Mouse (Mus musculus) ES-CJ7 (cell line): Measurements from ENCODE around the gene Magi2.

Source experiments
- DNase-seq: peaks from one replicate; pipeline ENCODE4 v3.0.0; 2011; ENCODE audit warnings: low read depth, low spot score

The Magi2 gene

DNA sequence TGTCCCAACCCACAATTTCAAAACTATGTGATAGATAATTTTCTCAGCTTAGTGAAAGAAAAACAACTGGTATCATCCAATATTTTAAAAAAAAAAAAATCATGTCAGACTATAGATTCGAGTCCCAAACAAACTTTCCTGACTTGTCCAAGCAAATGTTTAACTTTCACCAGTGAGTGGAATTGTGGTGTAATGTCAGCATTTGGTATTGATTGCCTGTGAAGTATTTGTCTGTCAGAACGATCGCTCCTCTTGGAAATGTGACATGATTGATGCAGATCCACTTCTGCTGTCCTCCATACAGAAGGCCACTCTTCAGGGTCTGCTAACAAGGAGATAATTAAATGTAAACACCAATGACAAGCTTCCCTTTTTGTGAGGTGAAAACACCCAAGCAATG lies 1362.9 kb downstream of the Magi2 start:
- DNase-seq: no peak

DNA sequence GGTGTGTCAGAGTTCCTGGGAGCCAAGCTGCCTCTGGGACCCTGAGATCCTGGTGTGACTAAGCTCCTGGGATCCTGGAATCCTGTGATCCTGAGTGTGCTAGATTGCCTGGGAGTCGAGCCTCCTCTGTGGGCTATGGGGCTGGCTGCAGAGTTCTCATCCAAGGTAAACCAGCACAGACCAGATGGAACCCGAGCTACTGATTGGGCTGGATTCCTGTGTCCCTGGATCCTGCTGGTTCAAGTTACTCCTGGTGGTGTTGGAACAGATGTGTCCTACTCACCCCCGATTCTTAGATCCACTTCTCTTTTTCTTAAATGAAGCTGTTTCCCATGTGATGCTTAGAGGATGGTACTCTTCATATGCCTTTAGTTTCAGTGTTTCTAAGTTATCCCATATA lies 1371.4 kb downstream of the Magi2 start:
- peak; percentile 35 for DNase-seq

GRCm38 (mm10) chr5:20603756-20604469 lies 1377.1 kb downstream of the Magi2 start:
- DNase-seq: peak; percentile 69

DNA sequence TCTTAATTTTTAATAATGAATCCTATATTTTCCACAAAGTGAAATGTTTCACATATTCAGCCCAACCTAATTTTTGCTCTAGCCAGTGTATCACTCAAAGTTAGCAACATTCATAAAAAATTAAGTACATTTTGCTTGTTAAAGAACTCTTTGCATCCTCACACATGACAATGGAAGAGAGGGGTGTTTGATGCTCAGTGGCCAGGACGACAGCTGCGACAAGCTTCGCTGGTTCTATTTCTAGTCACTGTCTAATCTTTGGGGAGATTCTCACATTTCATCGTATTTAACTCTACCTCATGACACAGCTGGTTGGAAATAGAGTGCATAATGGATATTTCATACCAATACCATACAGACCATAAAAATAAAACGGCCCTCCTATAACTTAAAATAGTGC lies 1379.7 kb downstream of the Magi2 start:
- no peak for DNase-seq

- DNase-seq: no peak
These were observed 1380.7 kb downstream of the Magi2 start for GRCm38 (mm10) chr5:20607503-20607902.

- DNase-seq: no peak
These were observed 1382.5 kb downstream of the Magi2 start for GRCm38 (mm10) chr5:20609206-20609935.

DNA sequence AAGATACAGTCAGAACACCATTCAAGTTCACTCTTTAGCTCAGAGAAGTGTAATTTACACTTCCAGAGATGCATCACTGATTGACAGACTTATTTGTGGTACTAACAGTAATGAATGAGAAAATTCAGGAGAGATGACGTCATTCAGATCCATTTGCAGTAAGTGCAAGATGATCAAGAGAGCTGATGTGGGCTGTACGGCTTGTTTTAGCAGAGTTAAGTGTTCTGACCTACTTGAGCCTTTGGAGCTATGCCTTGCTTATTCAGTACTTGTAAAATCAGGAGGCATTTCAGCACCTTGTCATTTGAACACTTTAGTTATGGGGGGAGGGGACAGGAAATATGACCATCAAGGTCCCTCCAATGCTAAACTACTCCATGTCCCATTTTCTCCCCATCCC lies 1383.8 kb downstream of the Magi2 start:
- DNase-seq: no peak

- DNase-seq: no peak
These were observed 1385.8 kb downstream of the Magi2 start for GRCm38 (mm10) chr5:20612616-20613015.

GRCm38 (mm10) chr5:20614891-20615290 lies 1388.1 kb downstream of the Magi2 start:
- DNase-seq: no peak

DNA sequence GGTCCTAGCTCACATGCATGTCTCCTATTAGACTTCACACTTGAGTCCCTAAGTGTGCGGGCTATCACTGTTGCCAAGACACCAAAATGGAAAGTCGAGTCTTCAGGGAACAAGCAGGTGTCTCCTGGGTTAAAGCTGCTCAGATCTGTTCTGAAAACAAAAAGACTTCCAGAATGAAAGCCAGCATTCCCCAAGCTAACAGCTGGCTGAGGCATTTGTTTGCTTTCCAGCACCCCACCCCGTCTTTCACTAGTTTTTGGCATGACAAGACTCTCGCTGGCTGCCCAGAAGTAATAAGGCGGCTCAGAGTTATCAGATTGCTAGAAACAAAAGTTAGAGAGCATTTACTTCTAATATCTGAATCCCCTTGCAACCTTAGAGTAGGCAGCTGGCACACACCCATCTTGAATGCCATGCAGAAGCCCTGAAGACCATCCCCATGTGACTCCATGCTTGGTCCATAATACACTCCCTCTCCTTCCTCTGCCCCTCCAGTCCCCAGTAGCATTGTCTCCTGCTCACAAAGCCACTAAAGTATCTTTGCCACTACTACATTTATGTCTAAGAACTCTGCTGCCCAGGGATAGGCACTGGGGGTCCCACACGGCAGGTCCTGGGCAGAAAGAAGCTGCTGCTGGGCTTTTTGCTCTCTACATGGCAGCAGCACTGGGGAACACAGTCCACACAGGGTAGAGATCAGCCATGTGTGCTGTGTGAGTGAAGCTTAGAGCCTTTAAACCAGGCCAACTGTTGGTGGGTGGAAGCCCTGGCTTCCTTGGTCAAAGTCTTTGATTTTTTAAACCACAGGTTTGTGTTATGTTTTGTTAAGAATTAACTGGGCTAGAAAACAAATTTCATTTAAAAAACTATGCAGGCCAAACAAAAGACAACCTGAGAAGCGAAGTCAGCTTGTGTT lies 1394.0 kb downstream of the Magi2 start:
- no peak for DNase-seq

- no peak for DNase-seq
These were observed 1395.6 kb downstream of the Magi2 start for GRCm38 (mm10) chr5:20622417-20622816.

GRCm38 (mm10) chr5:20622837-20623573 lies 1396.2 kb downstream of the Magi2 start:
- DNase-seq: no peak

GRCm38 (mm10) chr5:20625117-20625516 lies 1398.3 kb downstream of the Magi2 start:
- DNase-seq: no peak

DNA sequence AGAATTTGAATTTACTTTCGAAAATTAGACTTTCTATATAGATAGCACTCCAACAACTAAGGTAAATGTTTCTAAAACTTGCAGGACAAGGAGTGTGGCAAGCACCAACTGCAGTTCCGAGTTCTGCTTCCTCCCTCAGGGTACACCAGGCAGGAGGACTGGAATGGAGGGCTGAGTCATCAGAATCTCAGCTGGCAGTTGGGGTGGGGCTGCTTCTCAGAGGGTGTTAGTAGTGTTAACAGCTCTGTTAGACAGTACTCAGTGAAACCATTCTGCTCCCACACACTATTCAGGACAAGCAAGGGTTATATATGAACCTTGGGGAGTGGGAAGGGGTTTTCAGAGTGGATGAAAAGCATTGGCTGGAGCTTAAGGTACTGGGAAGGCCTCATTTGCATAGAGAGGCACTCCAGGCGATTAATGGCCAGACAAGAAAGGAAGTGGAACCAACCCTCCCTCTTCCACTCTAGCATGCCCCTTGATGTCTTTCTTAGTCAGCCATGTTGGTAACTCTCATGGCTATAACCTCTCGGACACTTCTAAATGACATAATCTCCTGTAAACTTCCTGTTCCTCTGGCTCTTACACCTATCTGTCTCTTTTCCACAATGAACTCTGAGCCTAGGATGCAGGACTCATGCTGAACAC lies 1402.2 kb downstream of the Magi2 start:
- peak; percentile 46 for DNase-seq

- no peak for DNase-seq
These were observed 1407.4 kb downstream of the Magi2 start for GRCm38 (mm10) chr5:20634046-20634769.

DNA sequence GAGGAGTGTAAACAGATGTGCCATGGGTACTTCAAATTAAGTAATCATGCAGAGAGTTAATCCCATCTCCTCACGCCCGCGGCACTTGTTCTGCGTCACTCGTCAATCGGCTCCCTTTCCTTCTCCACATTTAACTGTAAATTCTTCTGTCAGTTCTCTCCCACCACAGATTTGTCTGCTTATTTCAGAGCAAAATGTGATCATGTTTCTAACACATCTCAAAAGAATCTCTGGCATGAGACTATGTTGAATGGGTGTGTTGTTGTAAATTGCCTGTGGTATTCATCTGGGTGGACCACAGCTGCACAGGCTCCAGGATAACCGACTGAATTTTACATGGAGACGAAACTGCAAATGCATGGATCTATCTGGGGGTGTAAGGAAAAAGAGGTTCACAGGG lies 1408.0 kb downstream of the Magi2 start:
- DNase-seq: no peak

DNA sequence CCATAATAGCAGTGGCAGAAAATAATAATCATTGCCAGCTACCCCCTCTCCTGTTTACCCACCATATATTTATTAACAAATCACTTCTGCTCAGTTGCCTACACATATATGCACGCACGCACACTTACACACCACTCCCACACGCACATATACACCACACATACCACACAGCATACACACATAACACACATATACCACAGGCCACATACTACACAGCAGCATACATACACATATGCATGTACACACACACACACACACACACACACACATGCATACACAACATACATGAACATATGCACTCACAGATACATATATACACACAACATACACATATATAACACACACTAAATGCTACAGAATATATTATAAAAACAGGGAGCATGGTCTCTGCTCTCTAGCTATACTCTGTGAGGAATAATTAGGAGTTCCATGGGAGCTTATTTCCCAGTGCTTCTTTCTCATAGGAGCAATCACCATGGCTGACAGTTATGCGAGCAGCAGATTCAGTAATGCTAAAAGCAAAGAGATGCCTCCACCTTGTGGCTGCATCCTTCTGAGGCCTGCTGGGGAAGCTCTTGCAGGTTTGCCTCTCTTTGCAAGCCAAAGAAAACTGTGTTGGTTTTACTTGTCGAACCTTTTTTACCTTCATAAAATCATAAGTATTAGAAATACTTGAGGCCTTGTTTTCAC lies 1410.6 kb downstream of the Magi2 start:
- DNase-seq: no peak

GRCm38 (mm10) chr5:20642196-20642595 lies 1415.4 kb downstream of the Magi2 start:
- no peak for DNase-seq

DNA sequence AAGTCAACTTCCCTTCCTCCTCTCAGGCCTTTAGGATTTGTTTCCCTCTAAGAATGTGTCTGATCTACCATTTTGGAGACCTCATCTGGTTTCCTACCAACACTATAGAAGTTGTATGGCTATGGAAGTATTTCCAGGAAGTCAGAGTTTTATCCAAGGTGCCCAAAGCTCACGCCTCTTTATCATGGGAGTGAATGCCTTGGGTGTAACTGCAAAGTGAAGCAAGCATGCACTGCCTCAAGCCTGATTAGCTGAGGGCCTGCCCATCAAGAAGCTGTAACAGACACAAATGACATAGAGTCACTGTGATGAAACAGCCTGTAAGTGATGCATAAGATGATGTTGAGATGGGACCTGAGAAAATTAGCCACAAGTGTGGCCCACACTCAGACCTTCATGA lies 1416.9 kb downstream of the Magi2 start:
- no peak for DNase-seq

- DNase-seq: no peak
These were observed 1420.1 kb downstream of the Magi2 start for GRCm38 (mm10) chr5:20646947-20647346.
